Mouse (Mus musculus): ENCODE measurements around the gene Hgfac. TPM values are rescaled to one million over a fixed set of nuclear protein-coding genes. Genes with fewer than 3 reads are reported as not detected.

Hgfac gene
- polyA plus RNA-seq, 1 experiment from 2014 or later: 1.7 TPM

Small RNA genes lying within 50 kb of the gene (microRNA-seq; reads per million reads assigned to microRNA genes)
- gene Mir3097 (ENCODE audit: borderline number of aligned reads): 5.8 reads per million, percentile 9 among the genes with 10 or more reads in this experiment

Other genes starting within 250 kb of the Hgfac start
- gene Msantd1, start 133.5 kb upstream of the Hgfac start, polyA plus RNA-seq (2015; fragmentation: Nextera tagmentation; extraction: Ambion mirVana): 0.59 and 0.73 TPM in 2 replicates
- 19.2 and 25.0 TPM in 2 replicates for gene Rgs12, start 92.1 kb upstream of the Hgfac start, polyA plus RNA-seq (2015; fragmentation: Nextera tagmentation; extraction: Ambion mirVana)
- gene Dok7, start 15.3 kb downstream of the Hgfac start, polyA plus RNA-seq (2015; fragmentation: Nextera tagmentation; extraction: Ambion mirVana): 0.12 and 0.22 TPM in 2 replicates
- 76.2 and 89.0 TPM in 2 replicates for gene Lrpap1, start 64.3 kb downstream of the Hgfac start, polyA plus RNA-seq (2015; fragmentation: Nextera tagmentation; extraction: Ambion mirVana)
- gene Adra2c, start 236.8 kb downstream of the Hgfac start, polyA plus RNA-seq (2015; fragmentation: Nextera tagmentation; extraction: Ambion mirVana): 0.09 and 0.24 TPM in 2 replicates

Measured in thymus, postnatal 0 days (tissue).